Mouse (Mus musculus) kidney, adult 2 months (tissue): ENCODE data around the gene 1700069L16Rik. TPM values are rescaled to one million over a fixed set of nuclear protein-coding genes. Genes with fewer than 3 reads are reported as not detected.

ENCODE experiments used
- DNase-seq: peaks from one replicate; pipeline ENCODE4 v3.0.0; 2021
- H3K27ac ChIP-seq: fragments of 200-500 bp; 2 replicates; pipeline ENCODE4 v1.5.1; 2012; ENCODE audit warnings: low read depth, low read length, control low read depth, inconsistent platforms; ENCODE audit not compliant: insufficient read depth
- H3K27me3 ChIP-seq: fragments of 200-500 bp; replicated peaks from 2 replicates; pipeline ENCODE4 v1.6.1; 2012; ENCODE audit warnings: mild to moderate bottlenecking, moderate library complexity, low read length, inconsistent platforms; ENCODE audit not compliant: control insufficient read depth, insufficient read depth
- H3K36me3 ChIP-seq: fragments of 200-500 bp; 2 replicates; pipeline ENCODE4 v1.6.1; 2012; ENCODE audit warnings: mild to moderate bottlenecking, moderate library complexity, low read length, inconsistent platforms; ENCODE audit not compliant: control insufficient read depth, insufficient read depth
- H3K4me1 ChIP-seq: fragments of 200-500 bp; 2 replicates; pipeline ENCODE4 v1.6.1; 2011; ENCODE audit warnings: low read length; ENCODE audit not compliant: control insufficient read depth, insufficient read depth
- H3K4me3 ChIP-seq: fragments of 200-500 bp; 2 replicates; pipeline ENCODE4 v1.5.1; 2011; ENCODE audit warnings: mild to moderate bottlenecking, low read depth, low read length, control low read depth; ENCODE audit not compliant: insufficient read depth
- CTCF ChIP-seq: fragments of 200-500 bp; conservative IDR thresholded peaks from 2 replicates; pipeline ENCODE4 v1.5.1; 2011; ENCODE audit warnings: low read depth, mild to moderate bottlenecking, control low read depth, low read length, moderate library complexity, mixed read lengths; ENCODE audit not compliant: insufficient read depth, insufficient read length
- POLR2A ChIP-seq: fragments of 200-500 bp; IDR thresholded peaks from one replicate; pipeline ENCODE4 v1.6.1; 2011; ENCODE audit warnings: low read depth, low read length, control low read depth
- WGBS: fragments of 180-500 bp; shearing (Covaris S2); methylation state at CpG from one replicate; pipeline ENCODE4 v1.1.7; 2018; 5-methylcytosine and 5-hydroxymethylcytosine counted together
- polyA plus RNA-seq: library from polyadenylated mRNA; depleted of rRNA; stranded (reverse); fragments of >200 nt; gene quantifications from 2 replicates; pipeline ENCODE4 v1.2.3, GENCODE M21; 2012

1700069L16Rik gene
- polyA plus RNA-seq, 1 experiment: not detected

GRCm38 (mm10) chr5:113687514-113687913, 37.1 kb downstream of the 1700069L16Rik start:
- Histone ChIP-seq H3K36me3 (no peaks in the 10 kb centered on the region), H3K4me3 (no peak overlapping the region), H3K27me3 (no peaks in the 10 kb centered on the region), H3K27ac (no peak overlapping the region), H3K4me1 (no peaks in the 10 kb centered on the region)
- WGBS: 80% methylated on average over 5 of the region's 5 CpGs
- TF ChIP-seq POLR2A: no peak
- no peak for TF ChIP-seq CTCF
- no peak for DNase-seq

GRCm38 (mm10) chr5:113685471-113685870, 39.1 kb downstream of the 1700069L16Rik start:
- DNase-seq: no peak
- WGBS: 64% methylated on average over 5 of the region's 5 CpGs
- Histone ChIP-seq H3K27me3 (no peaks in the 10 kb centered on the region), H3K36me3 (no peaks in the 10 kb centered on the region), H3K4me1 (no peaks in the 10 kb centered on the region), H3K4me3 (no peak overlapping the region), H3K27ac (no peak overlapping the region)
- TF ChIP-seq CTCF (no peak), POLR2A (no peak)

GRCm38 (mm10) chr5:113683246-113683645, 41.3 kb downstream of the 1700069L16Rik start:
- no peak for TF ChIP-seq CTCF
- Histone ChIP-seq H3K36me3 (no peaks in the 10 kb centered on the region), H3K4me3 (no peak overlapping the region), H3K27ac (no peak overlapping the region), H3K27me3 (no peaks in the 10 kb centered on the region), H3K4me1 (no peaks in the 10 kb centered on the region)
- DNase-seq: no peak
- 79% methylated on average over 5 of the region's 5 CpGs for WGBS

DNA sequence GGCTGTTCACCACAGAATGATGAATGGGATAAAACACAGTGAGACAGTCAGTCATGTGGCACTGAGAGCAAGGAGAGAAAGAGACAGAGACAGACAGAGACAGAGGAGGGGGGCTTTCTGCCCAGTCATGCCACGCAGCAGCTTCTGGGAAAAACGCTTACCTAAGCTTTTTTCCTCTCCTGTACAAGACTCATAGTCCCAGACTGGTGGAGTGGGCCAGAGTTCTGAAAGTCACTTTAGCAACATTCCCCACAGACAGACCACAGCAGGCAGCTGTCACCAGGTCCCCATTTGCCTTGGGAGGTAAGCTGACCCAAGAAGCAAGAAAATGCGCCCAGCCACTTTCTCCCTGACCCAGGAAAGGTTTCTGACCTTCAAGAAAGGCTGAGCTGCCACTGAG, 42.1 kb downstream of the 1700069L16Rik start:
- no peak for DNase-seq
- H3K4me3 ChIP-seq: no peak overlapping the region
- TF ChIP-seq CTCF (no peak), POLR2A (no peak)
- no peaks in the 10 kb centered on the region for H3K4me1 ChIP-seq
- WGBS: 84% methylated on average over 3 of the region's 3 CpGs
- no peaks in the 10 kb centered on the region for H3K27me3 ChIP-seq
- H3K27ac ChIP-seq: no peak overlapping the region
- no peaks in the 10 kb centered on the region for H3K36me3 ChIP-seq

DNA sequence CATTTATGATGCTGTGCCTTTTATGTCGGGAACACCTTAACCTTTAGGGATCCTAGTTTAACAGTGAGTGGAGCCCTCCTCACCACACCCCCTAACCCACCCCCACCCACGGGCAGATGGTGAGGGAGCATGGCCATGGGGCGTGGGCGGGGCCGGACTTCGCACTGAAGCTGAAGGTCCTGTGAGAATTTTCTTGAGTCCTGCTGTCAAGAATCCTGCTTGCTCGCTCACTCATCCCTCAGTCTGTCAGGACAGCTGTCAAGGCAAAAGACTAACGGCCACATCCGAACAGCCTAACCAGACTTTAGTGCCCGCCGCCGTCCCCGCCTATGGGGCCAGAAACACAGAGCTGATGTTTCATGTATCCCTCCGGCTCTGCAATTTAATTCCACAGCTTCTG, 43.4 kb downstream of the 1700069L16Rik start:
- TF ChIP-seq POLR2A: no peak
- no peak for TF ChIP-seq CTCF
- DNase-seq: no peak
- WGBS: 67% methylated on average over 14 of the region's 14 CpGs
- no peak overlapping the region for H3K27ac ChIP-seq
- H3K36me3 ChIP-seq: no peaks in the 10 kb centered on the region
- no peaks in the 10 kb centered on the region for H3K4me1 ChIP-seq
- H3K4me3 ChIP-seq: no peak overlapping the region
- H3K27me3 ChIP-seq: no peaks in the 10 kb centered on the region

DNA sequence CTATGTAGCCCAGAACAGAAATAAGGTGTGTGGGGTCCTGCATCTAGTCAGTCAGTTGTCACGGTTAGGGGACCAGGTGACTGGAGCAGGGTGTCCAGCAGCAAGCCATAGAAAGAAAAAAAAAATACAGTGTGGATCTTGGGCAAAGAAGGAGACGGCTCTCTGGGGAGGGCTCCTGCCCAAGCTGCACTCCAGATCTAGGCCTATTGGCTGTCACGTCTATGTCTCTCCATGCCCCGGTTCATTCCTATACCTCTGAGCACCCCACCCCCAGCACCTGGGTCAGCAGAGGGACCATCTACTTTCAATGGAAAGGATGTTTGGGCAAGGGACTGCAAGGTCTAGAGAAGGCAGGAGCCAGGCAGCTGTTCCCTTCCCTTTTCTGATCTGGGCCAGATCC, 45.1 kb downstream of the 1700069L16Rik start:
- no peak for DNase-seq

GRCm38 (mm10) chr5:113678743-113679452, 45.7 kb downstream of the 1700069L16Rik start:
- Histone ChIP-seq H3K36me3 (no peaks in the 10 kb centered on the region), H3K27ac (no peak overlapping the region), H3K27me3 (no peaks in the 10 kb centered on the region), H3K4me3 (no peak overlapping the region), H3K4me1 (no peaks in the 10 kb centered on the region)
- 78% methylated on average over 10 of the region's 10 CpGs for WGBS
- no peak for DNase-seq
- TF ChIP-seq POLR2A (no peak), CTCF (no peak)

More for the DNA sequence above, 45.1 kb downstream of the 1700069L16Rik start:
- H3K36me3 ChIP-seq: no peaks in the 10 kb centered on the region
- WGBS: 92% methylated on average over 4 of the region's 4 CpGs
- no peak for TF ChIP-seq POLR2A
- TF ChIP-seq CTCF: no peak
- H3K27ac ChIP-seq: no peak overlapping the region
- H3K4me3 ChIP-seq: no peak overlapping the region
- no peaks in the 10 kb centered on the region for H3K4me1 ChIP-seq
- no peaks in the 10 kb centered on the region for H3K27me3 ChIP-seq

GRCm38 (mm10) chr5:113677541-113677940, 47.0 kb downstream of the 1700069L16Rik start:
- Histone ChIP-seq H3K4me3 (no peak overlapping the region), H3K27me3 (no peaks in the 10 kb centered on the region), H3K36me3 (no peaks in the 10 kb centered on the region), H3K4me1 (no peaks in the 10 kb centered on the region), H3K27ac (no peak overlapping the region)
- TF ChIP-seq CTCF: no peak
- no peak for TF ChIP-seq POLR2A
- WGBS: 87% methylated on average over 5 of the region's 7 CpGs
- DNase-seq: no peak
